Mouse (Mus musculus): ENCODE results near the gene Gm3543.
"Not testable (repeated sequence)": the region's sequence is repeated elsewhere in the genome, so short reads cannot be mapped to it uniquely, and the experiment has no call there.

Gene Gm3543

DNA sequence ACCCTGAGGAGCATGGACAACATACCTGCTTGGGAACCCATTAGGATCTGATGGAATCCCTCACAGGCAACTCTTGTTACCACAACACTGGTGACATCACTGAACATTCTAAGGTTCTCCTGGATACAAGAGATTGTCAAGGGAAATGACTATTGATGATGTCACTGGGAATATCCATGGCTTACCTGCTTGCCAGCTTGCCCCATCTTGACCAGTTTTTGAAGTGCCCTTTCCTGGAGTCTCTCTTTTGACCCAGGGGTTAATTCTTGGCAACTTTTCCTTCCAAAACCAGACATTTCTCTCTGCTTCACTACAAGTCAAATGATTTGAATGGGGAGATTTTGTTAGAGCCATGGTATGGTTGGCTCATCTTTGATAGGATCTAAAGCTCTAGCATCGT lies at the start of gene Gm3543:
Gene Gm3543, minus strand, starts transcription at position 101 of the 400 bp plus-strand sequence.
- not testable (repeated sequence) for DNase-seq (ENCODE audit: low spot score in 2 of 2)

DNA sequence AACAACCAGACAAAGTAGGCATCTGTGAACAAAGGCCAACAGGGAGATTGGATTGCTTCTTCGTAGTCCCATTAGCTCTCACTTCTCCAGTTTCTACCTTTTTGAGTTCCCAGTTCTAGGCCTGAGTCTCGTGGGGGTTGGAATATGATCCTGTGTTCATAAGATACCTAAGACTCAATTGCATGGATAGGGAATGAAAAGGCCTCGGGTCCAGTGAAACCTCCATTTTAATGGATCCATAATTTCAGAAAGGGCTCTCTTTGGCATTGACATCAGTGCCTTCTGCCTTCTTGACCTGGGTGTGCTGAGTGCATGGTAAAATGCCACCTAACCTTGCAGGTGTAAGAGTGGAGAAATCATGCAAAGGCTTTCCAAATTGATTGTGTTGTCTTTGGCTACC lies 14.5 kb downstream of the Gm3543 start:
- DNase-seq (ENCODE audit: low spot score in 2 of 2): not testable (repeated sequence)

DNA sequence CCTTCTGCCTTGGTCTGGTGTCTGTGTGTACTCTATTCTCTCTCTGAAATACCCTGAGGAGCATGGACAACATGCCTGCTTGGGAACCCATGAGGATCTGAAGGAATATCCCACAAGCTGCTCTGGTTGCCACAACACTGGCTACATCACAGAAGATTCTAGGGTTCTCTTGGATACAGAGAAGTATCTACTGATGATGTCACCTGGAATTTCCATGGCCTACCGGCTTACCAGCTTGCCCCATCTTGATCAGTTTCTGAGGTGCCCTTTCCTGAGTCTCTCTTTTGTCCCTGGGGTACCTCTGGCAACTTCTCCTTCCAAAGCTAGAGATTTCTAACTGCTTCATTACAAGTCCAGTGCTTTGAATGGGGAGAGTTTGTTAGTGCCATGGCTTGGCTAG lies 15.3 kb downstream of the Gm3543 start, which contains the start of gene Gm6401:
Gene Gm6401, minus strand, starts transcription at position 101 of the 400 bp plus-strand sequence.
- not testable (repeated sequence) for DNase-seq (ENCODE audit: low spot score in 2 of 2)

DNA sequence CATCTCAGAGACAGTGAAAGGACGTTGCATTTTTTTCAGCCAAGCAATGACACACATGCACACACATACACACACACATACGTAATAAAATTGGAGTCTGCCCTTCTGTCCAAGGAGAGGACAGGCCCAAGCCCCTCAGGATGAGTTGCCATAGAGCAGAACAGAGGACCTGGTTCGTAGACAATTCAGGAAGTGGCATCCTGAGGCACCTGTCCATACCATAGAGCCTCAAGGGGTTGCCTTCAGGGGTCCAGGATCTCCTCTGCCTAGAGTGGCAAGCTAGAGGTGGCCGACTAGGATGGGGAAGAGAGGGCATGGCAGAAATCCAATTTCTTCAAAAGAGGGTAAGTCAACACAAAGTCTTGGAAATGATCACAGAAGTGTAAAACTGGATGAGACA lies 19.0 kb downstream of the Gm3543 start:
- not testable (repeated sequence) for DNase-seq (ENCODE audit: low spot score in 2 of 2)

DNA sequence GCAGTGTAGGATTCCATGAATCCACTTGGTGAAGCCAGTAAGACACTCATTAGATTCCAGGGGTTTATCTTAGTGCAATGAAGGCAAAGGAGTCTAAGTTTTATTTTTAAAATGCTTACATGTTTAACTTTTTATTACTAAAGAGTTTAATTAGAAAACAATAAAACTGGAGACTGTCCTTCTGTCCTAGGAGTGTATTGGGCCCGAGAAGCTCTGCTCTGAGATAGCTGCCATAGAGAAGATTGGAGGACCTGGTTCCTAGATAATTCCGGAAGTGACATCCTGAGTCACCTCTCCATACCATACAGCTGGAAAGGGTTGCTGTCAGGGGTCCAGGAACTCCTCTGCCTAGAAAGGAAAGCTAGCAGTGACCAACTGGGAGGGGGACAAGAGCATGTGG lies 39.4 kb downstream of the Gm3543 start, which contains the start of gene 1700024B05Rik:
Gene 1700024B05Rik, plus strand, starts transcription at position 301 of the 400 bp plus-strand sequence.
- DNase-seq (ENCODE audit: low spot score in 2 of 2): not testable (repeated sequence)

Data from thymus, postnatal 10 days (tissue).